Mouse (Mus musculus): ENCODE measurements around the gene Ifna4.
"Not testable (repeated sequence)": the region's sequence is repeated elsewhere in the genome, so short reads cannot be mapped to it uniquely, and the experiment has no call there.

Ifna4 gene

GRCm38 (mm10) chr4:88841438-88841911, at the start of gene Ifna4:
TSS of gene Ifna4 (plus strand) at chr4:88841861.
- DNase-seq (ENCODE audit: low read depth in 2 of 2, low spot score in 2 of 2) = no peak

- peak; percentile 79 to 86 for DNase-seq (ENCODE audit: low read depth in 2 of 2, low spot score in 2 of 2)
Observed at GRCm38 (mm10) chr4:88793936-88794675, 47.6 kb upstream of the Ifna4 start, which contains the start of gene Gm13275. TSS of gene Gm13275 (plus strand) at chr4:88794487.

GRCm38 (mm10) chr4:88797097-88797496, 44.6 kb upstream of the Ifna4 start, which contains the start of gene Gm13279:
TSS of gene Gm13279 (plus strand) at chr4:88797397.
- DNase-seq (ENCODE audit: low read depth in 2 of 2, low spot score in 2 of 2) = not testable (repeated sequence)

- DNase-seq (ENCODE audit: low read depth in 2 of 2, low spot score in 2 of 2) = not testable (repeated sequence)
Observed at GRCm38 (mm10) chr4:88799365-88799764, 42.3 kb upstream of the Ifna4 start, which contains the start of gene Gm13285. TSS of gene Gm13285 (plus strand) at chr4:88799665.

- not testable (repeated sequence) for DNase-seq (ENCODE audit: low read depth in 2 of 2, low spot score in 2 of 2)
Observed at GRCm38 (mm10) chr4:88802954-88803353, 38.7 kb upstream of the Ifna4 start, which contains the start of gene Gm13287. TSS of gene Gm13287 (plus strand) at chr4:88803254.

- DNase-seq (ENCODE audit: low read depth in 2 of 2, low spot score in 2 of 2) = not testable (repeated sequence)
Observed at GRCm38 (mm10) chr4:88805231-88805630, 36.4 kb upstream of the Ifna4 start, which contains the start of gene Gm13288. TSS of gene Gm13288 (plus strand) at chr4:88805531.

- DNase-seq (ENCODE audit: low read depth in 2 of 2, low spot score in 2 of 2) = peak in 1 of 2 experiments; percentile 8
Observed at GRCm38 (mm10) chr4:88805761-88806160, 35.9 kb upstream of the Ifna4 start.

- DNase-seq (ENCODE audit: low read depth in 2 of 2, low spot score in 2 of 2) = no peak
Observed at GRCm38 (mm10) chr4:88815928-88816327, 25.7 kb upstream of the Ifna4 start, which contains the start of gene Ifna7. TSS of gene Ifna7 (plus strand) at chr4:88816228.

- no peak for DNase-seq (ENCODE audit: low read depth in 2 of 2, low spot score in 2 of 2)
Observed at GRCm38 (mm10) chr4:88819659-88820058, 22.0 kb upstream of the Ifna4 start, which contains the start of gene Ifna11. TSS of gene Ifna11 (plus strand) at chr4:88819959.

GRCm38 (mm10) chr4:88822995-88823394, 18.7 kb upstream of the Ifna4 start:
- DNase-seq (ENCODE audit: low read depth in 2 of 2, low spot score in 2 of 2) = peak in 1 of 2 experiments; percentile 25

GRCm38 (mm10) chr4:88827116-88827515, 14.5 kb upstream of the Ifna4 start, which contains the start of gene Ifna6:
TSS of gene Ifna6 (plus strand) at chr4:88827416.
- not testable (repeated sequence) for DNase-seq (ENCODE audit: low read depth in 2 of 2, low spot score in 2 of 2)

- peak in 1 of 2 experiments; percentile 37 for DNase-seq (ENCODE audit: low read depth in 2 of 2, low spot score in 2 of 2)
Observed at GRCm38 (mm10) chr4:88830523-88830922, 11.1 kb upstream of the Ifna4 start.

- DNase-seq (ENCODE audit: low read depth in 2 of 2, low spot score in 2 of 2) = not testable (repeated sequence)
Observed at GRCm38 (mm10) chr4:88835225-88835624, 6.4 kb upstream of the Ifna4 start, which contains the start of gene Ifna5. TSS of gene Ifna5 (plus strand) at chr4:88835525.

GRCm38 (mm10) chr4:88838828-88839227, 2.8 kb upstream of the Ifna4 start:
- DNase-seq (ENCODE audit: low read depth in 2 of 2, low spot score in 2 of 2) = peak in 1 of 2 experiments; percentile 15

GRCm38 (mm10) chr4:88840058-88840457, 1.6 kb upstream of the Ifna4 start:
- no peak for DNase-seq (ENCODE audit: low read depth in 2 of 2, low spot score in 2 of 2)

GRCm38 (mm10) chr4:88845334-88845733, 3.7 kb downstream of the Ifna4 start:
- DNase-seq (ENCODE audit: low read depth in 2 of 2, low spot score in 2 of 2) = peak in 1 of 2 experiments; percentile 21

- no peak for DNase-seq (ENCODE audit: low read depth in 2 of 2, low spot score in 2 of 2)
Observed at GRCm38 (mm10) chr4:88849698-88850097, 8.0 kb downstream of the Ifna4 start, which contains the start of gene Ifna1. TSS of gene Ifna1 (plus strand) at chr4:88850087.

- DNase-seq (ENCODE audit: low read depth in 2 of 2, low spot score in 2 of 2) = no peak
Observed at GRCm38 (mm10) chr4:88851026-88851763, 9.5 kb downstream of the Ifna4 start.

- no peak for DNase-seq (ENCODE audit: low read depth in 2 of 2, low spot score in 2 of 2)
Observed at GRCm38 (mm10) chr4:88859214-88859613, 17.6 kb downstream of the Ifna4 start.

GRCm38 (mm10) chr4:88863309-88863708, 21.6 kb downstream of the Ifna4 start:
- no peak for DNase-seq (ENCODE audit: low read depth in 2 of 2, low spot score in 2 of 2)

GRCm38 (mm10) chr4:88864599-88864998, 22.9 kb downstream of the Ifna4 start:
- DNase-seq (ENCODE audit: low read depth in 2 of 2, low spot score in 2 of 2) = peak; percentile 58 to 72
